Mouse (Mus musculus): ENCODE data around the gene Galnt5. TPM values are rescaled to one million over a fixed set of nuclear protein-coding genes. Genes with fewer than 3 reads are reported as not detected.

Galnt5 gene
- polyA plus RNA-seq, 1 experiment from 2014 or later = 1.1 TPM

GRCm38 (mm10) chr2:58041867-58042266 lies 44.2 kb downstream of the Galnt5 start:
- H3K36me3 ChIP-seq = no peaks in the 10 kb centered on the region
- no peaks in the 10 kb centered on the region for H3K27me3 ChIP-seq
- no peak overlapping the region for H3K4me2 ChIP-seq
- ATAC-seq (replicated peaks; ENCODE audit: low FRiP score) = no peak
- 52% methylated on average over 7 of the region's 7 CpGs for WGBS
- H3K4me1 ChIP-seq = no peaks in the 10 kb centered on the region
- H3K27ac ChIP-seq = no peak overlapping the region
- H3K4me3 ChIP-seq (replicated peaks) = no peak overlapping the region
- H3K9ac ChIP-seq = no peak overlapping the region
- no peaks in the 10 kb centered on the region for H3K9me3 ChIP-seq (replicated peaks)

- no peak within 1 kb of the TSS for H3K9ac ChIP-seq
- H3K27me3 ChIP-seq = no peaks in the 10 kb centered on the region
- H3K4me1 ChIP-seq = no peaks in the 10 kb centered on the region
- H3K36me3 ChIP-seq = no peaks in the 10 kb centered on the region
- no peak for ATAC-seq (replicated peaks; ENCODE audit: low FRiP score)
- H3K4me2 ChIP-seq = no peak within 1 kb of the TSS
- 38% methylated on average over 7 of the region's 7 CpGs for WGBS
- no peak within 1 kb of the TSS for H3K27ac ChIP-seq
- no peak within 1 kb of the TSS for H3K4me3 ChIP-seq (replicated peaks)
- H3K9me3 ChIP-seq (replicated peaks) = no peaks in the 10 kb centered on the region
These were observed 55.3 kb downstream of the Galnt5 start, which contains the start of gene Ermn for GRCm38 (mm10) chr2:58052821-58053581. Ermn (minus strand) TSS chr2:58052864.

- Histone ChIP-seq H3K27me3 (no peaks in the 10 kb centered on the region), H3K4me3 (replicated peaks) (no peak overlapping the region), H3K4me2 (no peak overlapping the region), H3K36me3 (no peaks in the 10 kb centered on the region), H3K4me1 (no peaks in the 10 kb centered on the region), H3K27ac (no peak overlapping the region), H3K9ac (no peak overlapping the region), H3K9me3 (replicated peaks) (no peaks in the 10 kb centered on the region)
- ATAC-seq (replicated peaks; ENCODE audit: low FRiP score) = 0 out of 2 replicates have a peak, but pooled peaks have one; percentile 43
These were observed 57.7 kb downstream of the Galnt5 start for GRCm38 (mm10) chr2:58055383-58055782.

GRCm38 (mm10) chr2:58079849-58080248 lies 82.2 kb downstream of the Galnt5 start:
- Histone ChIP-seq H3K9me3 (replicated peaks) (no peaks in the 10 kb centered on the region), H3K4me1 (no peaks in the 10 kb centered on the region)
- 61% methylated on average over 1 of the region's 1 CpGs for WGBS

GRCm38 (mm10) chr2:58086420-58086819 lies 88.7 kb downstream of the Galnt5 start:
- Histone ChIP-seq H3K9ac (no peak overlapping the region), H3K9me3 (replicated peaks) (no peaks in the 10 kb centered on the region), H3K4me3 (replicated peaks) (no peak overlapping the region), H3K27me3 (no peaks in the 10 kb centered on the region), H3K36me3 (no peaks in the 10 kb centered on the region), H3K27ac (no peak overlapping the region), H3K4me1 (no peaks in the 10 kb centered on the region), H3K4me2 (no peak overlapping the region)
- no peak for ATAC-seq (replicated peaks; ENCODE audit: low FRiP score)
- 94% methylated on average over 1 of the region's 1 CpGs for WGBS

More at GRCm38 (mm10) chr2:58079849-58080248, 82.2 kb downstream of the Galnt5 start:
- no peaks in the 10 kb centered on the region for H3K27me3 ChIP-seq
- H3K9ac ChIP-seq = no peak overlapping the region
- H3K4me2 ChIP-seq = no peak overlapping the region
- ATAC-seq (replicated peaks; ENCODE audit: low FRiP score) = no peak
- no peak overlapping the region for H3K4me3 ChIP-seq (replicated peaks)
- H3K27ac ChIP-seq = no peak overlapping the region
- no peaks in the 10 kb centered on the region for H3K36me3 ChIP-seq

- Histone ChIP-seq H3K9ac (no peak overlapping the region), H3K4me2 (no peak overlapping the region), H3K27me3 (no peaks in the 10 kb centered on the region), H3K4me1 (no peaks in the 10 kb centered on the region), H3K27ac (no peak overlapping the region), H3K9me3 (replicated peaks) (no peaks in the 10 kb centered on the region), H3K36me3 (no peaks in the 10 kb centered on the region), H3K4me3 (replicated peaks) (no peak overlapping the region)
- no peak for ATAC-seq (replicated peaks; ENCODE audit: low FRiP score)
- WGBS = 70% methylated on average over 1 of the region's 1 CpGs
These were observed 97.1 kb downstream of the Galnt5 start for GRCm38 (mm10) chr2:58094818-58095217.

Other genes with a start within 250 kb of the Galnt5 start
- gene Ermn, start 55.0 kb downstream of the Galnt5 start, polyA plus RNA-seq (2015; fragmentation: Nextera tagmentation; extraction: Ambion mirVana) = not detected in 2 replicates
- gene Cytip, start 197.6 kb downstream of the Galnt5 start, polyA plus RNA-seq (2015; fragmentation: Nextera tagmentation; extraction: Ambion mirVana) = 0.50 and 1.4 TPM in 2 replicates

Data from kidney, embryonic 15.5 days (tissue).